Comparison of ENCODE assay signal across 18 mouse cellular contexts in the genomic region with DNA sequence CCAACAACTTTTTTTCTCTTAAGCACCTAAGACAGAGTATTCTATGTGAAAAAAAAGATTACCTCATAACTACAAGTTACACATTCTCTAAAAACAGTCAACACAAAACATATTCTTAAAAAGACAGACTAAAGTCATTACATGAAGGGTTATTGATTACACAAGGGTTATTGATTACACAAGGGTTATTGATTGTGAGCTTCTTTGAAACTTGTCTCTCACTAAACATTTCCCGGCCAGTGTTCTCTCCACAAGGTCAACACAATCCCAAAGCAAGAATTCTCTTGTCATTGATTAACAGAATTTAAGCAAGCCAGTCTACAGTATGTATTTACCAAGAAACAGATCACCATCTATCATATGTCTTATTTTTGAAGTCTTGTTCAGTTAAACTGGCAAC.
"Had no signal": no experiment of that assay in that cellular context is flagged by ENCODE, and none has a peak within 500 bp of the region (broad histone marks: within the 10 kb centered on the region; RNA-seq: fewer than 3 reads in every experiment).

No protein-coding gene starts in this region.

- H3K36me3 ChIP-seq: lung, embryonic 15.5 days; neural tube, embryonic 12.5 days had no signal

- H3K4me1 ChIP-seq: lung, embryonic 15.5 days; midbrain, embryonic 13.5 days; midbrain, embryonic 15.5 days; neural tube, embryonic 12.5 days had no signal

- H3K4me2 ChIP-seq: lung, embryonic 15.5 days; midbrain, embryonic 11.5 days; midbrain, embryonic 13.5 days; midbrain, embryonic 15.5 days; neural tube, embryonic 12.5 days had no signal

- H3K9me3 ChIP-seq: lung, embryonic 15.5 days; megakaryocyte, embryonic 14.5 days; midbrain, embryonic 13.5 days; midbrain, embryonic 15.5 days; neural tube, embryonic 12.5 days had no signal

- H3K27me3 ChIP-seq: lung, embryonic 15.5 days; midbrain, embryonic 13.5 days; midbrain, embryonic 15.5 days; neural tube, embryonic 12.5 days had no signal

- H3K27ac ChIP-seq: liver, embryonic 14.5 days; lung, embryonic 15.5 days; macrophage; midbrain, embryonic 13.5 days; midbrain, embryonic 15.5 days; neural tube, embryonic 12.5 days had no signal

- H3K4me3 ChIP-seq: lung, embryonic 15.5 days; megakaryocyte, embryonic 14.5 days; midbrain, embryonic 13.5 days; midbrain, embryonic 15.5 days; neural tube, embryonic 12.5 days had no signal

- H3K9ac ChIP-seq: liver, embryonic 14.5 days; lung, embryonic 15.5 days; midbrain, embryonic 13.5 days; midbrain, embryonic 15.5 days; neural tube, embryonic 12.5 days had no signal

- DNase-seq: lung, adult 2 months; lung, postnatal 14 days; lung, postnatal 36 days; right cerebral cortex, postnatal 14 days; right cerebral cortex, postnatal 4 days; spleen, adult 18-20 months; thymus, adult 18-20 months; thymus, postnatal 14 days; thymus, postnatal 36 days had no signal

- ATAC-seq: lung, postnatal 0 days; midbrain, embryonic 13.5 days; midbrain, embryonic 15.5 days had no signal
